Mouse (Mus musculus) heart, adult 2 months (tissue): Measurements from ENCODE around the gene Gm5148. TPM values are rescaled to one million over a fixed set of nuclear protein-coding genes. Genes with fewer than 3 reads are reported as not detected.

Experiments
- DNase-seq, 2 experiments: peaks; one replicate each; pipeline ENCODE4 v3.0.0; 2021
- H3K27ac ChIP-seq: fragments of 200-600 bp; 2 replicates; pipeline ENCODE4 v1.8.1; 2022
- H3K27me3 ChIP-seq: fragments of 200-500 bp; 2 replicates; pipeline ENCODE4 v1.6.1; 2012; ENCODE audit warnings: mild to moderate bottlenecking, low read length, inconsistent platforms, mixed read lengths; ENCODE audit not compliant: control insufficient read depth, insufficient read depth
- H3K36me3 ChIP-seq: fragments of 200-500 bp; 2 replicates; pipeline ENCODE4 v1.6.1; 2012; ENCODE audit warnings: low read length, inconsistent platforms; ENCODE audit not compliant: control insufficient read depth, insufficient read depth
- H3K4me1 ChIP-seq: fragments of 200-500 bp; 2 replicates; pipeline ENCODE4 v1.6.1; 2011; ENCODE audit warnings: low read length; ENCODE audit not compliant: control insufficient read depth, insufficient read depth
- H3K4me3 ChIP-seq: fragments of 200-600 bp; 2 replicates; pipeline ENCODE4 v1.8.1; 2022
- H3K79me2 ChIP-seq: fragments of 200-500 bp; replicated peaks from 2 replicates; pipeline ENCODE4 v1.6.1; 2012; ENCODE audit warnings: mild to moderate bottlenecking, inconsistent platforms, low read length, moderate library complexity, mixed read lengths; ENCODE audit not compliant: control insufficient read depth, insufficient read depth
- H3K9ac ChIP-seq: fragments of 200-500 bp; 2 replicates; pipeline ENCODE4 v1.6.1; 2012; ENCODE audit warnings: low read depth, mild to moderate bottlenecking, control low read depth, inconsistent platforms, low read length, mixed read lengths
- CTCF ChIP-seq: fragments of 200-600 bp; IDR thresholded peaks from 2 replicates; pipeline ENCODE4 v1.8.1; 2022; ENCODE audit warnings: antibody characterized with exemption, mild to moderate bottlenecking, moderate library complexity
- EP300 ChIP-seq: fragments of 200-500 bp; IDR thresholded peaks from 2 replicates; pipeline ENCODE4 v1.6.1; 2011; ENCODE audit warnings: low read depth, low read length, control low read depth; ENCODE audit not compliant: insufficient read depth
- POLR2A ChIP-seq: fragments of 200-500 bp; IDR thresholded peaks from 2 replicates; pipeline ENCODE4 v1.6.1; 2011; ENCODE audit warnings: mild to moderate bottlenecking, low read depth, low read length, control low read depth; ENCODE audit not compliant: insufficient read depth
- WGBS: fragments of 180-500 bp; shearing (Covaris S2); methylation state at CpG from one replicate; pipeline ENCODE4 v1.1.7; 2018; 5-methylcytosine and 5-hydroxymethylcytosine counted together
- intact Hi-C: fragments of 180-260 bp; cut with DNase I; formaldehyde crosslinking; loops from one replicate; pipeline ENCODE4 v1.15.1; 2025
- polyA plus RNA-seq: library from polyadenylated mRNA; depleted of rRNA; stranded (reverse); fragments of >200 nt; gene quantifications from 2 replicates; pipeline ENCODE4 v1.2.3, GENCODE M21; 2012
- total RNA-seq, 2 experiments: library from RNA; stranded (reverse); gene quantifications; 2 replicates each; pipeline ENCODE4 v1.2.3; 2021

Gm5148 gene
- total and polyA plus RNA-seq, 3 experiments = 0.25 to 0.57 TPM; not detected in 1

GRCm38 (mm10) chr3:37723662-37724170 is 574 bp downstream of the Gm5148 start:
- TF ChIP-seq POLR2A (no peak), CTCF (no peak), EP300 (no peak)
- peaks cover 9% of the 10 kb centered on the region for H3K4me1 ChIP-seq
- no peaks in the 10 kb centered on the region for H3K36me3 ChIP-seq
- H3K9ac ChIP-seq = no peak overlapping the region
- intact Hi-C loops = no loop called here
- peak overlapping the region; percentile 41; the same call in 1 of the 2 replicates for H3K4me3 ChIP-seq
- DNase-seq = no peak
- H3K27ac ChIP-seq = peak overlapping the region; percentile 13; the same call in 1 of the 2 replicates
- no peaks in the 10 kb centered on the region for H3K79me2 ChIP-seq
- 22% methylated on average over 17 of the region's 17 CpGs for WGBS
- no peaks in the 10 kb centered on the region; the same call in 1 of the 2 replicates for H3K27me3 ChIP-seq

- TF ChIP-seq CTCF (no peak), POLR2A (peak; percentile 49; the same call in 1 of the 2 replicates)
- DNase-seq = no peak
- 39% methylated on average over 11 of the region's 11 CpGs for WGBS
- intact Hi-C loops = no loop called here
- H3K4me3 ChIP-seq = peak overlapping the region; percentile 41
- no peaks in the 10 kb centered on the region for H3K36me3 ChIP-seq
- peaks cover 5% of the 10 kb centered on the region for H3K4me1 ChIP-seq
- no peaks in the 10 kb centered on the region; the same call in 1 of the 2 replicates for H3K27me3 ChIP-seq
- H3K27ac ChIP-seq = peak overlapping the region; percentile 13
- no peaks in the 10 kb centered on the region for H3K79me2 ChIP-seq
- no peak overlapping the region for H3K9ac ChIP-seq
These were observed 1.2 kb downstream of the Gm5148 start for GRCm38 (mm10) chr3:37723061-37723521.

GRCm38 (mm10) chr3:37722487-37723060 is 1.7 kb downstream of the Gm5148 start:
- H3K4me1 ChIP-seq = peaks cover 3% of the 10 kb centered on the region
- no peak overlapping the region for H3K9ac ChIP-seq
- TF ChIP-seq EP300 (no peak), POLR2A (no peak), CTCF (no peak)
- 76% methylated on average over 12 of the region's 12 CpGs for WGBS
- intact Hi-C loops = no loop called here
- H3K79me2 ChIP-seq = no peaks in the 10 kb centered on the region
- H3K27me3 ChIP-seq = no peaks in the 10 kb centered on the region; the same call in 1 of the 2 replicates
- H3K4me3 ChIP-seq = no peak overlapping the region
- no peaks in the 10 kb centered on the region for H3K36me3 ChIP-seq
- no peak overlapping the region for H3K27ac ChIP-seq
- DNase-seq = no peak

GRCm38 (mm10) chr3:37716992-37717391 is 7.3 kb downstream of the Gm5148 start:
- Histone ChIP-seq H3K27me3 (no peaks in the 10 kb centered on the region), H3K79me2 (no peaks in the 10 kb centered on the region), H3K36me3 (no peaks in the 10 kb centered on the region), H3K27ac (no peak overlapping the region), H3K4me1 (no peaks in the 10 kb centered on the region), H3K9ac (no peak overlapping the region), H3K4me3 (no peak overlapping the region)
- DNase-seq = no peak
- TF ChIP-seq POLR2A (no peak), EP300 (no peak), CTCF (no peak)
- intact Hi-C loops = no loop called here
- WGBS = 84% methylated on average over 2 of the region's 2 CpGs

- H3K9ac ChIP-seq = no peak overlapping the region
- no peak overlapping the region for H3K27ac ChIP-seq
- intact Hi-C loops = no loop called here
- DNase-seq = no peak
- H3K27me3 ChIP-seq = no peaks in the 10 kb centered on the region
- H3K4me1 ChIP-seq = no peaks in the 10 kb centered on the region
- TF ChIP-seq EP300 = no peak
- no peak for TF ChIP-seq CTCF
- no peak for TF ChIP-seq POLR2A
- no peak overlapping the region for H3K4me3 ChIP-seq
- WGBS = 81% methylated on average over 7 of the region's 7 CpGs
- H3K36me3 ChIP-seq = no peaks in the 10 kb centered on the region
- no peaks in the 10 kb centered on the region for H3K79me2 ChIP-seq
These were observed 8.6 kb downstream of the Gm5148 start for GRCm38 (mm10) chr3:37715734-37716133.

- TF ChIP-seq POLR2A (no peak), CTCF (no peak), EP300 (no peak)
- no peak overlapping the region for H3K9ac ChIP-seq
- no peaks in the 10 kb centered on the region for H3K79me2 ChIP-seq
- no peaks in the 10 kb centered on the region for H3K36me3 ChIP-seq
- no peaks in the 10 kb centered on the region for H3K27me3 ChIP-seq
- no peak overlapping the region; the same call in 1 of the 2 replicates for H3K27ac ChIP-seq
- DNase-seq = peak; percentile 66 to 75
- H3K4me3 ChIP-seq = no peak overlapping the region
- intact Hi-C loops = no loop called here
- WGBS = 30% methylated on average over 9 of the region's 9 CpGs
- no peaks in the 10 kb centered on the region for H3K4me1 ChIP-seq
These were observed 11.8 kb downstream of the Gm5148 start for GRCm38 (mm10) chr3:37712501-37712900.
